Mouse (Mus musculus) neural tube, embryonic 10.5 days (tissue): ENCODE results near the gene Saxo1.

ENCODE experiments used
- DNase-seq: peaks from one replicate; pipeline ENCODE4 v3.0.0-alpha.2; 2017; ENCODE audit warnings: low spot score; ENCODE audit errors: extremely low spot score

Saxo1 gene

DNA sequence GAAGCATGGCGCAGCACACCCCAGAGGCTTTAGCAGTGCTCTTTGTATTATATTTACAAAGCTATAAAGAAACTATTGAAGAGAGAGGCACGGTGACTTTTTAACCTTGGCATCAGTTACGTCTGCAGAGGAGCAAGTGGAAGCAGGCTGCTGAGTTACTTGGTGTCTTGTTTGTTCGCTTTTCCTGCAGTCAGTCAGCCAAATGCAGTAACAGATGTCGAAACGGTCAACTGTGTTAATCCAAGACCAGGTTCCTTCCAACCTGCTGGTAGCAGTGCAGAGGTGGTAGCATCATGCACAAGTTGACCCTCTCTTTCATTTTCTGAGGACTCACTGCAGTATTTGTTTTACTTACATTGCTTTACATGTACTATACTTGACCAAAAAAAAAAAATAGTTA, 135.5 kb downstream of the Saxo1 start:
- DNase-seq, result no peak

DNA sequence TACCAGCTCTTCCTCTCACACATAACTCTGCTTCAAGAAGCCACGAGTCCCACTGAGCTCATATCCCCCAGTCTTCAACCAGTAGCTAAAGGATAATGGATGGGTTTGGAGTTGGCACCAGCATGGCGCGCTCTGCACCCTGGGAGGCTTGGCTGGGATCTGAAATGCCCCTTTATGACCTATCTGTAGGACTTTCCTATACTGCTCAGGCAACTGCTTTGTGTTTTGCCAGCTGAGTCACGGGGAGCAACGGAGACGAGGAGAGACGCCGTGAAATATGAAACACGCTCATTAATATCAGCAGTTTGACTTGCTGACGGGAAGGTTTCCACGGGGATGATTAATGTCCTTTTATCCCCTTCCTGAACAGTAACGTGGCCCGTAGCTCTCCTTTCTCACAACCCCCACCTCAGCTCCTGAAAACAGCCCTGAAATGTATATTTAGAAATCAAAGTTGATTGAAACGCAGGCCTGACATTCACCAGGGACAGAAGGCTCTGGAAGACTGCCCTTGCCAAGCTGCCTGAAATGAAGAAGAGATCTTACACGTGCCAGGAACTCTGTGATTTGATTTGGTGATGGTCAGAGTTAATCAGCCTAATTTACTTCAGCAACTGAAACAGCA, 141.6 kb downstream of the Saxo1 start:
- peak; percentile 27 for DNase-seq

DNA sequence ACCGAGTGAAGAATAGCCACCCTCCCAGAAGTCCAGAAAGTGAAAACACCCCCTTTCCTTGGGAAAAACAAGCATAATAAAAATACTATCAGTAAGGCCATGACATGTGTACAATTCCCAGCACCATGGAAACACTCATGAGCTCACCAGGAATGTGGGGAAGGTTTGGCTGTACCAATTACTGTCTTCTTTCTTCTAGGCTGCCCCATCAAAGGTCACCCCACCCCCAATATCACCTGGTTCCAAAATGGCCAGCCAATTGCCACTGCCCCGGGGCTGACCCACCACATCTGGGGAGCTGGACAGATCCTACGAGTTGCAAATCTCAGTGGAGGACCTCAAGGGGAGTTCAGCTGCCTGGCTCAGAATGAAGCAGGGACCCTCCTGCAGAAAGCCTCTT, 144.7 kb downstream of the Saxo1 start:
- no peak for DNase-seq

DNA sequence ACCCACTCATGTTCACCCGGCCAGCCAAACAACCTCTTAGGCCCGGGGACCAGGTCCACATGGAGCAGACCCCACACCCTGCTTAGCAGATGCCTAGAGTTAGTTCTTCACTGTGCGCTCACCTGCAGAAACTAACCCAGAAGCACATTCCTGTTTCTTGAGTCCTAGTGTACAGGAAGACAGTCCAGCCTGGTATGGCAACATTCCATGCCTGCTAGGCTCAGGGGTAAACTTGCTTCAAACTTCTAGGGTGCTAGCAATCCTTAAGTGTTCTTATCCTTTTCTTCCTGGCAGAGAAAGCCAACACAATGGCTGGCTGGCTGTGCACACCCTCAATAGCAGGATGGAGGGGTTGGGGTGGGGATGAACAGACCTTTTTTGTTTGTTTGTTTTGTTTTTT, 147.2 kb downstream of the Saxo1 start:
- no peak for DNase-seq

DNA sequence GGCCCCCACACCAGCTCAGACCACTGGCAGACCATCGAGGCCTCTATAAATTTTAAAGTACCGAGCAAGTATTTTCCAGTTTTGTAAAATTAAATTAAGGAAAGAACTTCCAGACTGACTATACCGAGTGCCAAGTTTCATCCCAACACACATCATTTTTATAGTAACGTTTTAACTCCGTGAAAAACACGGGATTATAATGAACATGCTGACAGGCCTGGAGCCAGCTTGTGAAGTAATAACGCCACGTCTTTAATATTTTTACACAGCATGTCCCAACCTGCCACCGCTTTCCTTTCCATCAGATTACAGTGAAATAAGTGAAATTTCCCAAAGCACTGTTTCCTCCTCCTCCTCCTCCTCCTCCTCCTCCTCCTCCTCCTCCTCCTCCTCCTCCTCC, 149.7 kb downstream of the Saxo1 start:
- no peak for DNase-seq

DNA sequence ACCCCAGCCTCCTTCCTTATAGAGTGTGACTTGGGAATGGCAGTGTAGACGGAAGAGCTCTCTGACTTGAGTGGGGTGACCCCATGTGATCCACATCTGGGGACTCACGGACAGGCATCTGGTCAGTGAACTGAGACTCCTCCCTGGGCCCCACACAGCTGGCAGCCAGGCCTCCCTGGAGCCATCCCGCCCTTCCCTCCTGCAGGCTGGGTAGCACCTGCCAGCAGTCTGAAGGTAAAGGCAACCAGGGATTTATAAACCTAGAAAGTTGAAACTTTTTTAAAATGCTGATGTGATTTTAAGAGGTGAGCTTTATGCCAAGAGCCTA, 151.0 kb downstream of the Saxo1 start:
- DNase-seq, result peak; percentile 40

DNA sequence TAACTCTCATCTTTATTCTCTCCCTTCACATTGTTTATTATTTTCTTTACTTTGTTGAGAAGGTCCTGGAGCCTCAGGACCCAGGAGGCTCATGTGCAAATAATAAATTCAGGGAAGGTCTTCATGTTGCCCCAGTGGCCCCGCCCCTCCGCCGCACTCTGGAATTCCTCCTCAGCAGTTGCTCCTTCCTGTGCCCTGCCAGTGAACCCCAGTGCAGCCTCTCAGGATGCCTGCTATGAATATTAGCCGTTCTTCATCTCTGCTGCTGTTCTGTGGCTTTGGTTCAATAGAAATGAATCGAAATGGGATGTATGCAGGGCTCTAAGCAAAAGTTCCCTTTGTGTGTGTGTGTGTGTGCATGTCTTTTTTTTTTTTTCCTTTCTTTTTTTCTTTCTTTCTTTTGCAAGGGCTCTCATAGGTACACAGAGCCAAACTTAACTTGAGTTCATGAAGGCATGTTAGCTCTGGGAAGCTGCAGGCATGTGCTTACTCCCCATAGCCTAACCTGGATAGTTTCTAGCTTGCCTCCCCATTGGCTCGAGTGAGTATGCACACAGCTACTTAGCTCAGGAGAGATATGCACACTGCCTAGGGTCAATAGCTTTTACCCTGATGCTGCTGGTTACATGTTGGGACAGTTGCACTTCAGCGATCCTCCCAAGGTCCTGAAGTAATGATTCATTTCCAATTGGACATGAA, 151.5 kb downstream of the Saxo1 start:
- peak; percentile 54 for DNase-seq

DNA sequence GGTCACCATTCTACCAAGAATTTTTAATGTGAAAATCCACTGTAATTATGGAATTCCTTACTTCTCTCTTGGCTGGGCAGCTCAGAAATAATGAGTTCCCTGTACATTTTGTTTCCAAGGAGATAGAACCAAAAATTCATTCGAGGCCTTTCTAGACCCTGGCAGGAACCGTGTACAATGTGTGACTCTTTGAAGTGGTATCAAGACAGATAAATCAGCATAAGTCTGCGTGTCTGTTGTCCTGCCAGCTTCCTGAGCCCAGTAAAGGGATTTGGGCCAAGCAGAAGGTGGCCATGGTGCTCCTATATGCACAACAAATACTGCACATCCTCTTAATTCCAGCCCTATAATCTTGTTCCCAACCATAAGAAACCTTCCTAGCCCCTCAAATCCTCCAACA, 157.0 kb downstream of the Saxo1 start:
- DNase-seq, result no peak

DNA sequence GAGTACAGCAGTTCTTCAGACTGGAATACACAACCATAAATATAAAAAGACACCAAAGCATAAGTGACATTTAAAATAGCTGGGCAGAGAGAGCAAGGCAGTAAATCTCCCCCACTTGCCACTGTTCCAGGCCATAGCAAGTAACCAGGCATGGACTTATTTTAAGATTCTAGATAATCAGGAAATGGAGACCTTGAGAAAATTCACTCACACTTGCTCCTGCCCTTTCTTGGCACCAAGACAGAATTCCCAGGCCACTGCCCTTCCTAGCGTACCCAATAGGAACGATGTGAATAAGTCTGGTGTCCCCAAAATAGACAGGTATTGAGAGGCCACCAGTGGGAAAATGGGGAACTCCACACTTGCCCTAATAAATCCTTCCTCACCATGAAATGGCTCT, 160.7 kb downstream of the Saxo1 start:
- no peak for DNase-seq

DNA sequence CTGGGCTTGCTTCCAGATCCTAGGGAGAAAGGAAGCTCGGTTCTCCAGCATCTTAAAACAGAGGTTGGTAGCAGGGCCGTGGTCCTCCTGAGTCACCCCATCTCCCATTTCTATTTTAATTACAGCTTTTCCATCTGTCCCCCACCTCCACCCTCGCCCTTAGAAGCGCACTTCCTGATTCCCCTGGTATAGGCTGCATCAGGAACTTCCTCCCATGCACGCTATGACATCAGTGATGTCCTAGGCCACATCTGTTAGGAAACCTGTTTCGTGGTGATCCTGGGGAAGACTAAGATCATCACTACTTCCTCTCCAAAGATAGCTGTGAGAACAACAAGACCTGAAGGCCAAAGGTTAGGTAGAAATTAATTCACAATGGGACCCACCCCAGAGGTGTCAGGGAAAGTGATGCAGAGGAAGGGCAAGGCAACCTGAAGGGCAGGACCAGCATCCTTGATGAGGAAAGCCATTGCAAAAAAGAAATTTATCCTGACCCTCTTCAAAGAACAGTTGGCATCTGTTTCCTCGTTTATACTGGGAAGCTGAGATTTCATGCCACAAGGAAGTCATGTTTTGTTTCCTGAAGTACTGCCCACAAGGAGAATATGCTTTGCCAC, 161.3 kb downstream of the Saxo1 start:
- DNase-seq, result no peak

DNA sequence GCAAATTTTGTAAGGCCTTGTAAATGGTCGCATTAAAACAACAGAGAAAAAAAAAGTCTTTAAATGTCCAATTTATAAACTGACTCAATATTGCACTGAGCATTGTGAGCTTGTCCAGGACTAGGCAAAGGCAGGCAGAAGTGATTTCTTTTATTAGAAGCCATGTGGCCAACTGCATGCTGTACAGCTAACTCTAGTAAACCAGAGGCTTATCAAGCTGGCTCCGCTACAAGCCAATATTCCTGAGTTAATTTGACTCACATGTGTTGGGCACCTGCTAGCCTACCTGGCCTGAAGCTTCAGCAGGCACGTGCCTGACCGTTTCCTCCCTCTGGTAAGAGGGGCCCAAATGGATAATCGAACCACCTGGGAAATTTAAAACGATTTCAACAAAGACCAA, 162.5 kb downstream of the Saxo1 start:
- no peak for DNase-seq
